Mouse (Mus musculus) stomach, embryonic 15.5 days (tissue): ENCODE data around the gene Ywhag. TPM values are rescaled to one million over a fixed set of nuclear protein-coding genes. Genes with fewer than 3 reads are reported as not detected.
A peak's percentile ranks its signal among the peaks of the same experiment; 100 is the strongest.

Source experiments
- ATAC-seq: fragments of 200-750 bp; cut with Nextera tagmentation; 2 replicates; pipeline ENCODE4 v1.8.0; 2017; ENCODE audit warnings: low read depth, moderate number of reproducible peaks, moderate TSS enrichment; ENCODE audit not compliant: insufficient read depth, low FRiP score
- H3K27ac ChIP-seq: fragments of 300-500 bp; sonication (generic); 2 replicates; pipeline ENCODE4 v1.5.1; 2015; ENCODE audit warnings: mild to moderate bottlenecking, inconsistent platforms
- H3K27me3 ChIP-seq: fragments of 300-500 bp; sonication (generic); replicated peaks from 2 replicates; pipeline ENCODE4 v1.6.1; 2015; ENCODE audit warnings: inconsistent platforms
- H3K36me3 ChIP-seq: fragments of 300-500 bp; sonication (generic); 2 replicates; pipeline ENCODE4 v1.6.1; 2015; ENCODE audit warnings: inconsistent platforms
- H3K4me1 ChIP-seq: fragments of 300-500 bp; sonication (generic); 2 replicates; pipeline ENCODE4 v1.6.1; 2015; ENCODE audit warnings: inconsistent platforms
- H3K4me2 ChIP-seq: fragments of 300-500 bp; sonication (generic); 2 replicates; pipeline ENCODE4 v1.6.1; 2015; ENCODE audit warnings: mild to moderate bottlenecking, inconsistent platforms
- H3K4me3 ChIP-seq: fragments of 300-500 bp; sonication (generic); replicated peaks from 2 replicates; pipeline ENCODE4 v1.5.1; 2015; ENCODE audit warnings: inconsistent platforms
- H3K9ac ChIP-seq: fragments of 300-500 bp; sonication (generic); 2 replicates; pipeline ENCODE4 v1.6.1; 2015; ENCODE audit warnings: inconsistent platforms
- H3K9me3 ChIP-seq: fragments of 300-500 bp; sonication (generic); 2 replicates; pipeline ENCODE4 v1.6.1; 2016; ENCODE audit warnings: inconsistent platforms
- WGBS: fragments of 180-500 bp; shearing (Covaris S2); methylation state at CpG from one replicate; pipeline ENCODE4 v1.1.7; 2015; 5-methylcytosine and 5-hydroxymethylcytosine counted together
- polyA plus RNA-seq: library from polyadenylated mRNA; unstranded; fragments of >200 nt; fragmentation: Nextera tagmentation; extraction: Ambion mirVana; gene quantifications from 2 replicates; pipeline ENCODE4 v1.2.1, GENCODE M21; 2015

Gene Ywhag
- polyA plus RNA-seq, 1 experiment from 2014 or later = 173 TPM

DNA sequence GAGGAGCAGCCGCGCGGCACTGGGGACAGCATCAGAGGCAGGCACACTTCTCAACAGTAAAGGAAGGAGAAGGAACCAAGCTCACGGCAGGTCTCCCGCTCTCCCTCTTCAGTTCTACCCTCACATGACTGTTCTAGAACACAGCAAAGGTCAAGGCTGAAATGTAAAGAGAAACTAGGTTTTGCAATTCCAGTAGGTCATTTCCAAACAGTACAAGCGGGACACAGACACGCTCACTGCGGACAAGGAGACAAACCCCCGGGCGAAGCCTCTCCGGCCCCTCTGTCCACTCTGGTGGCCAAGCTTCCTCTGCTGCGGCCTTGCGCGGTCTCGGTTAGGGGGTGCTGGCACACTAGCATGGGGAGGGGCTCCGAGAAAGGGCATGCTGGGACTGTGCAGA lies 25.4 kb downstream of the Ywhag start:
- Histone ChIP-seq H3K4me1 (0 out of 2 replicates have a peak, but pooled peaks cover 5% of the 10 kb centered on the region), H3K9ac (no peak overlapping the region)
- 89% methylated on average over 16 of the region's 16 CpGs for WGBS

DNA sequence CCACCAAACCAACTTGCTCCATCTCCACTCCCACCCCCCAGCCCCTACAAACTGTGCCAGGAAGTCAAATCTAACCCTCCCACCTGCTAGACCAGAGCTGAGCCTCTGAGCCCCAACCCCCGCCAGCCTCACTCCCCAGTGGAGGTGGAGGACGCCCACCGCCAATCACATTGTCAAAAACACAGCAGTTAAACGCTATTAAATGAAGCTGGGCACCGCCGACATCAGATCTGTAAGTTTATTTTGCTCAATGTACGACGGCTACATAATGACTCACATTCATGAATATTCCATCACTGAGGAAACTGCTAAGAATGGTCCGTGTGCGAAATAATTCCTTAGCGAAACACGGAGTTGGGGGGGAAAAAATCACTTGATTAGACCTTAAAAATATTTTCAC lies 26.2 kb downstream of the Ywhag start:
- Histone ChIP-seq H3K9me3 (no peaks in the 10 kb centered on the region), H3K36me3 (peaks cover 31% of the 10 kb centered on the region), H3K4me2 (no peak overlapping the region), H3K9ac (no peak overlapping the region), H3K27ac (no peak overlapping the region), H3K4me3 (no peak overlapping the region), H3K4me1 (0 out of 2 replicates have a peak, but pooled peaks cover 9% of the 10 kb centered on the region), H3K27me3 (no peaks in the 10 kb centered on the region)
- ATAC-seq = no peak
- 81% methylated on average over 12 of the region's 12 CpGs for WGBS

More for the DNA sequence above, 25.4 kb downstream of the Ywhag start:
- Histone ChIP-seq H3K27me3 (no peaks in the 10 kb centered on the region), H3K36me3 (peaks cover 31% of the 10 kb centered on the region), H3K27ac (no peak overlapping the region), H3K4me2 (no peak overlapping the region), H3K4me3 (no peak overlapping the region), H3K9me3 (no peaks in the 10 kb centered on the region)
- no peak for ATAC-seq

DNA sequence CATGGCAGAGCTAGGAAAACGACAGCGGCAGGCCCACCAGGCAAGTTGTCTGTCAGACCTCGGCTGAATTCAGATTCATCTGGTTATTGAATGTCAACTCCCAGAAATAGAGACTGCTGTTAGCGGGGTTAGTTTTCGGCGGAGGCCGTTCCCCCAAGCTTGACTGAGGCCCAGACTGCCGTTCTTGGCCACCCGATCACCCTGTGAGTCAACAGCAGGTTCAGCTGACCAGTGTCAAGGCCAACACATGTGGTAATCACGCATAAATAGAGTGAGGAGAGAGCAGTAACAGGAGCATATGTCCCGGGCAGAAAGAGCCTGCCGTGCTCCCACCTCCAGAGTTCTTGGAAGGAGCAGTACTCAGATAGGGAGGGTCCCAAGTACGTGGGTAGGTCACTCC lies 27.2 kb downstream of the Ywhag start:
- Histone ChIP-seq H3K4me1 (0 out of 2 replicates have a peak, but pooled peaks cover 9% of the 10 kb centered on the region), H3K36me3 (peaks cover 31% of the 10 kb centered on the region), H3K27me3 (no peaks in the 10 kb centered on the region), H3K4me2 (no peak overlapping the region), H3K4me3 (no peak overlapping the region), H3K27ac (no peak overlapping the region), H3K9me3 (no peaks in the 10 kb centered on the region), H3K9ac (no peak overlapping the region)
- 76% methylated on average over 13 of the region's 13 CpGs for WGBS
- no peak for ATAC-seq

DNA sequence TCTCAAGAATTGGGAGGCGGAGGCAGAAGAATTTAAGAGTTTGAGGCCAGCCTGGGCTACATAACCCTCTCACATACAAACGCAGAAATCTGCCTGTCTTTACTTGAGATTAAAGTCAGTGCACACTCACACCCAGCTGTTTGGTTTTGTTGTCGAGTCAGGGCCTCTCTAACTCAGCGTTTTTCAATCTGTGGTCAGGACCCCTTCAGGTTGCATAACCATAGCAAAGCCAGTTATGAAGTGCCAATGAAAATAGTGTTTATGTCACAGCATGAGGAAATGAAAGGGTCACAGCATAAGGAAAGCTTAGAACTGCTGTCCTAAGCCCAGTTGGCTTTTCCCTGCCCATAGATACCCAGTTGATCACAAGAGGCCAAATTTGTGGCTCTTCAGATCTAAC lies 27.6 kb downstream of the Ywhag start:
- WGBS = 72% methylated on average over 4 of the region's 4 CpGs
- no peak for ATAC-seq
- Histone ChIP-seq H3K9me3 (no peaks in the 10 kb centered on the region), H3K4me3 (no peak overlapping the region), H3K4me1 (0 out of 2 replicates have a peak, but pooled peaks cover 9% of the 10 kb centered on the region), H3K27me3 (no peaks in the 10 kb centered on the region), H3K27ac (no peak overlapping the region), H3K9ac (no peak overlapping the region), H3K36me3 (peaks cover 31% of the 10 kb centered on the region), H3K4me2 (no peak overlapping the region)

DNA sequence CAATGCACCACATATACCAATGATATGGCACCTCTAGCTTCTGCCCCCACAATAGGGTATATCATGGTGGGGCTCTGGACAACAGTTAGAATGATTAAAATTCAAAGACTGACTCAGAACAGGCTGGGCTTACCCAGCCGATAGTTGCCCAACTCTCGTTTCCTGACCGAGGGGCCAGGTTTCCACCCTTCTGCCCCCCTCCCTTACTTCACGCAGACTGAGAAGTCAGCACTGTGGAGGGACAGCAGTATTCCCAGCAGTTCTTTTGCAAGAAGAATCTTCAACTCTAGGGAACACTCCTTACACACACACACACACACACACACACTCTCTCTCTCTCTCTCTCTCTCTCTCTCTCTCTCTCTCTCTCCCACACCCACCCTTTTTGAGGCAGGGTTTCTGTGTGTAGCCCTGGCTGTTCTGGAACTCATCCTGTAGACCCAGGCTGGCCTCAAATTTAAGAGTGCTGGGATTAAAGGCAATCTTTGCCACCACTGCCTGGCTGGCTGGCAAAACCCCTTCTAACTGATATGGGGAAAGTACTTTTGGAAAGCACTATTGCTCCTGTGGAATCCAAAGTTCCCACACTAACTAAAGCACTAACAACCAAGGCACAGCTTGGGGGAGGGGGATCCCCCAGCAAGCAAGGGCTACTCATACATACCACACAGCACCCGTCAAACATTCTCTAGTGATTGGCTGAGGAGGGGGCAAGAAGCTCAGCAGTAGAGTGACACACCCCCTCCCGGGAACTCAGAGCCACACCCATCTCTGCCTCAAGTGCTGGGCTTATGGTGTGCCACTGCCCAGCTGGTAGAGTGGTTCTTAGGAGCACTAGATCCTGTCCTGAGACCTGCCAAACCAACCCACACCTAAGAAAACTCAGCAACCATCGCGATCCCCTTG lies 28.8 kb downstream of the Ywhag start:
- H3K27ac ChIP-seq = no peak overlapping the region

DNA sequence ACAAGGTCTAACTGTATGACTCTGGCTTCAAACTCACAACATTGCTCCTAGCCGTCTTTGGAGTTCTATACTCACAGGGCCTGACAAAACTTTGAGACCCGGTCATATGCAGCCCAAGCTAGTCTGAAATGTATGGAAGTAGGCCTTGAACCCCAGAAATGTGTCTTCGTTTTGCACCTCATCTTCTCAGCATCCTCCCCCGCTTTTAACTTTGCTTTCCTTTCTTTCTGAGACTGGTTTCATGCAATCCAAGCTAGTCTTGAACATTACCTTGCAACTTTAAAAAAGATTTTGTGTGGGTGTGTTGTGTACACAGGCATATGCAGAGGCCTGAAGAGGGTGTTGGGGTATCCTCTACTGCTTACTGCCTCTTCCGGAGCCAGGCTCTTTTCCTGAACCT lies 30.2 kb downstream of the Ywhag start:
- Histone ChIP-seq H3K4me2 (peak overlapping the region; percentile 60), H3K9me3 (no peaks in the 10 kb centered on the region), H3K4me3 (no peak overlapping the region), H3K27me3 (no peaks in the 10 kb centered on the region), H3K36me3 (peaks cover 8% of the 10 kb centered on the region; the same call in 1 of the 2 replicates), H3K27ac (no peak overlapping the region; the same call in 1 of the 2 replicates), H3K9ac (no peak overlapping the region), H3K4me1 (0 out of 2 replicates have a peak, but pooled peaks cover 9% of the 10 kb centered on the region)
- WGBS = 58% methylated on average over 5 of the region's 5 CpGs
- ATAC-seq = no peak

More for the DNA sequence above, 28.8 kb downstream of the Ywhag start:
- Histone ChIP-seq H3K4me3 (no peak overlapping the region), H3K4me2 (no peak overlapping the region), H3K4me1 (0 out of 2 replicates have a peak, but pooled peaks cover 9% of the 10 kb centered on the region), H3K27me3 (no peaks in the 10 kb centered on the region), H3K9ac (no peak overlapping the region), H3K36me3 (peaks cover 20% of the 10 kb centered on the region), H3K9me3 (no peaks in the 10 kb centered on the region)
- ATAC-seq = no peak
- WGBS = 56% methylated on average over 8 of the region's 8 CpGs

GRCm38 (mm10) chr5:135903551-135904151 lies 30.8 kb downstream of the Ywhag start:
- Histone ChIP-seq H3K9ac (peak overlapping the region; percentile 24; the same call in 1 of the 2 replicates), H3K9me3 (no peaks in the 10 kb centered on the region), H3K27me3 (no peaks in the 10 kb centered on the region), H3K4me2 (peak overlapping the region; percentile 60), H3K27ac (no peak overlapping the region), H3K36me3 (peaks cover 4% of the 10 kb centered on the region; the same call in 1 of the 2 replicates), H3K4me3 (peak overlapping the region; percentile 40), H3K4me1 (0 out of 2 replicates have a peak, but pooled peaks cover 9% of the 10 kb centered on the region)
- under 1% methylated on average over 30 of the region's 30 CpGs for WGBS
- peak; percentile 91 for ATAC-seq

GRCm38 (mm10) chr5:135903058-135903457 lies 31.4 kb downstream of the Ywhag start:
- no peaks in the 10 kb centered on the region for H3K27me3 ChIP-seq
- H3K4me3 ChIP-seq = peak overlapping the region; percentile 40
- ATAC-seq = no peak
- 37% methylated on average over 7 of the region's 7 CpGs for WGBS
- H3K4me1 ChIP-seq = 0 out of 2 replicates have a peak, but pooled peaks cover 9% of the 10 kb centered on the region
- H3K27ac ChIP-seq = no peak overlapping the region
- H3K9me3 ChIP-seq = no peaks in the 10 kb centered on the region
- peak overlapping the region; percentile 60 for H3K4me2 ChIP-seq
- no peak overlapping the region for H3K9ac ChIP-seq
- peaks cover 4% of the 10 kb centered on the region; the same call in 1 of the 2 replicates for H3K36me3 ChIP-seq

DNA sequence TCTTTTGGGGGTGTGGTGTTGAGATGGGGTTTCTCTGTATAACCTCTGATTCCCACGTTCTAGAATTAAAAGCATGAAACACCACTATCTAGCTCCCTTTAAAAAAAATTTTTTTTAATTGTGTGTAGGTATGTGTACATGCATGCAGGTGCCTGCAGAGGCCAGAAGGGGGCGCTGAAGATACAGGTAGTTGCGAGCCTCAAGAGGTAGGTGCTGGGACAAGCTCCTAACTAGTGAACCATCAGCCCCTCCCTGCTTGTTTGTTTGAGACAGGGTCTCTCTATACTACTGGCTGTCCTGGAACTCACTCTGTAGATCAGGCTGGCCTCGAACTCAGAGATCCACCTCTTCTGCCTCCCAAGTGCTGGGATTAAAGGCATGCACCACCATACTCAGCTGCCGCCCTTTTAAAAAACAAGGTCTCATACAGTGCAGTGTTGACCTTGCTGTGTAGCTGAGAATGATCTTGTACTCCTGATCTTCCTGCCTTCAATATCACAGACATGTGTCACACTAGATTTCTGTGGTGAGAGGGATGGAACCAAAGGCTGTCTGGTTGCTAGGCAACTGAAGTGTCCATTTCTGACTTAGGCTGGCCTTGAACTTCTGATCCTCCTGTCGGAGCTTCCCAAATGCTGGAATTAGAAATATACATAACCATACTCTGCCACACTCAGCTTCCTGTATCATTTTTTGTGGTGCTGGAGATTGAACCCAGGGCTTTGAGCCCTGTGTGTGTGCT lies 32.9 kb downstream of the Ywhag start:
- ATAC-seq = no peak
- Histone ChIP-seq H3K4me1 (0 out of 2 replicates have a peak, but pooled peaks cover 9% of the 10 kb centered on the region), H3K27ac (no peak overlapping the region), H3K36me3 (no peaks in the 10 kb centered on the region), H3K9me3 (no peaks in the 10 kb centered on the region), H3K27me3 (no peaks in the 10 kb centered on the region), H3K4me3 (no peak overlapping the region), H3K9ac (no peak overlapping the region), H3K4me2 (no peak overlapping the region)
- WGBS = 68% methylated on average over 6 of the region's 6 CpGs

DNA sequence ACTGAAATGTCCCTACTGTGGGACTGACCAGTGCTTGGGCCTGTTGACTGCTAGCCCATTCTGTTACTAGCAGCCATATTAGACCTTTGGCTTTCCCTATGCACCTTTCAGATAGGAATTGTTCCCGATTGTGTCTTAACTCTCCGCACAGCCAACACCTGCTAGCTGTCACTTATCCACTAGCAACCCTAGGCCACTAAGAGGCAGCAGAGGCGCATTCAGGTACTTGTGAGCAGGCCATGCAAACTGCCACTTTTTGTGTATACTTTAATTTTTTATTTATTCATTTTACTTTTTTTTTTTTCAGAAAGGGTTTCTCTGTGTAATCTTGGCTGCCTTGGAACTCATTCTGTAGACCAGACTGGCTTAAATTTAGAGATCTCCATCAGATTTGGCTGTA lies 33.7 kb downstream of the Ywhag start:
- Histone ChIP-seq H3K27ac (no peak overlapping the region), H3K4me3 (no peak overlapping the region), H3K27me3 (no peaks in the 10 kb centered on the region), H3K4me1 (0 out of 2 replicates have a peak, but pooled peaks cover 9% of the 10 kb centered on the region), H3K36me3 (no peaks in the 10 kb centered on the region), H3K9me3 (no peaks in the 10 kb centered on the region), H3K9ac (no peak overlapping the region), H3K4me2 (no peak overlapping the region)
- WGBS = 72% methylated on average over 3 of the region's 3 CpGs
- ATAC-seq = no peak

DNA sequence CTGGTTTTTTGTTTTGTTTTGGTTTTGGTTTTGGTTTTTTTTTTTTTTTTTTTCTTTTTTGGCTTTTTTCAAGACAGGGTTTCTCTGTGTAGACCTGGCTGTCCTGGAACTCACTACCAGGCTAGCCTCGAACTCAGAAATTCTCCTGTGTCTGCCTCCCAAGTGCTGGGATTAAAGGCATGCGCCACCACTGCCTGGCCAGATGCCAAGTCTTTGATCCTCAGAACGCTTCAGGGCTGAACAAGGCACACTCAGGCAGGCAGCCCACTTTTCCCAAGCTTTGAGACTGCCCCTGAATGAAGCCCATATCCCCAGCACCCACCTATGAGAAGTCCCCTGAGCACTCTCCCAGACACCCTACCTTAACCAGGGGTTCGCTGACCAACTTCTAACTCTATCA lies 34.6 kb downstream of the Ywhag start:
- 56% methylated on average over 4 of the region's 4 CpGs for WGBS
- Histone ChIP-seq H3K36me3 (no peaks in the 10 kb centered on the region), H3K9me3 (no peaks in the 10 kb centered on the region), H3K9ac (no peak overlapping the region), H3K4me3 (no peak overlapping the region), H3K27ac (no peak overlapping the region), H3K4me2 (no peak overlapping the region), H3K27me3 (no peaks in the 10 kb centered on the region), H3K4me1 (0 out of 2 replicates have a peak, but pooled peaks cover 9% of the 10 kb centered on the region)
- no peak for ATAC-seq
